Mouse (Mus musculus) limb, embryonic 14.5 days (tissue): ENCODE results near the gene Vps41. TPM values are rescaled to one million over a fixed set of nuclear protein-coding genes. Genes with fewer than 3 reads are reported as not detected.

ENCODE experiments used
- ATAC-seq: fragments of 200-750 bp; cut with Nextera tagmentation; 2 replicates; pipeline ENCODE4 v1.8.0; 2017; ENCODE audit warnings: low read depth, moderate number of reproducible peaks, moderate TSS enrichment; ENCODE audit not compliant: low FRiP score
- DNase-seq: peaks from one replicate; pipeline ENCODE4 v3.0.0-alpha.2; 2015; ENCODE audit warnings: low spot score
- H3K27ac ChIP-seq: fragments of 300-500 bp; sonication (generic); replicated peaks from 2 replicates; pipeline ENCODE4 v1.5.1; 2014; ENCODE audit warnings: low read depth, mild to moderate bottlenecking, low read length, moderate library complexity, mixed read lengths
- H3K27me3 ChIP-seq: fragments of 300-500 bp; sonication (generic); 2 replicates; pipeline ENCODE4 v1.6.1; 2014; ENCODE audit warnings: low read length, mixed read lengths; ENCODE audit not compliant: control insufficient read depth, insufficient read depth
- H3K36me3 ChIP-seq: fragments of 300-500 bp; sonication (generic); 2 replicates; pipeline ENCODE4 v1.6.1; 2014; ENCODE audit warnings: mild to moderate bottlenecking, low read length, moderate library complexity, mixed read lengths; ENCODE audit not compliant: control insufficient read depth, insufficient read depth
- H3K4me1 ChIP-seq: fragments of 300-500 bp; sonication (generic); 2 replicates; pipeline ENCODE4 v1.6.1; 2014; ENCODE audit warnings: antibody characterized with exemption, low read length, mixed read lengths; ENCODE audit not compliant: control insufficient read depth, insufficient read depth
- H3K4me2 ChIP-seq: fragments of 300-500 bp; sonication (generic); replicated peaks from 2 replicates; pipeline ENCODE4 v1.6.1; 2014; ENCODE audit warnings: low read depth, mild to moderate bottlenecking, low read length, moderate library complexity; ENCODE audit not compliant: severe bottlenecking
- H3K4me3 ChIP-seq: fragments of 300-500 bp; sonication (generic); replicated peaks from 2 replicates; pipeline ENCODE4 v1.5.1; 2014; ENCODE audit warnings: low read length
- H3K9ac ChIP-seq: fragments of 300-500 bp; sonication (generic); 2 replicates; pipeline ENCODE4 v1.6.1; 2014; ENCODE audit warnings: mild to moderate bottlenecking, low read depth, low read length, moderate library complexity; ENCODE audit not compliant: severe bottlenecking
- H3K9me3 ChIP-seq: fragments of 300-500 bp; sonication (generic); 2 replicates; pipeline ENCODE4 v1.6.1; 2016; ENCODE audit warnings: low read length; ENCODE audit not compliant: control insufficient read depth
- POLR2A ChIP-seq: fragments of 200-500 bp; IDR thresholded peaks from 2 replicates; pipeline ENCODE4 v1.8.0; 2012; ENCODE audit warnings: inconsistent platforms, mild to moderate bottlenecking, moderate library complexity, borderline replicate concordance; ENCODE audit not compliant: insufficient read depth, insufficient read length; ENCODE audit errors: extremely low read depth
- WGBS: fragments of 180-500 bp; shearing (Covaris S2); extraction: QIAGEN DNeasy Blood & Tissue Kit; methylation state at CpG from one replicate; pipeline ENCODE4 v1.1.7; 2014; 5-methylcytosine and 5-hydroxymethylcytosine counted together
- polyA plus RNA-seq, 2 experiments: library from polyadenylated mRNA; depleted of rRNA in 1 of 2; stranded (reverse) in 1 of 2; unstranded in 1 of 2; fragments of >200 nt; fragmentation: Nextera tagmentation in 1 of 2; extraction: Ambion mirVana in 1 of 2; gene quantifications; 2 replicates each; pipeline versions ENCODE4 v1.2.1 to v1.2.3; 2012 to 2014

Vps41 gene
- polyA plus RNA-seq, 2 experiments = 39.8 to 68.5 TPM

DNA sequence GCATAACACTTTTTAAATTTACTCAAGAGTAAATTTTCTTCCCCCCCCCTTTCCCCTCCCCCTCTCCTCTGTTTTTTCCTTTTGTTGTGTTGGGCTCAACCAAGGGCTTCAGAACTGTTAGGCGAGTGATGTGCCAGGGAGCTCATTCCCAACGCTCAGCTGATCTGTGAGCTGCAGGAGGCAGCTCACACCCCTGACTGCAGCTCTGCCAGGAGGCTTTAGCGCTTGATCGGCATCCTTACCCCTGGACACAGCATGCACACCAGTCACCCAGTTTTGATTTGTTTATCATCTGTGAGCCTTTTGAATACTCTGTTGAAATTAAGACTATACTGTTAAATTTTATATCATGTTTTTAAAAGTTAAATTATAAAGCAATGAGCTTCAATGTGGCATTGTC is 123.3 kb downstream of the Vps41 start:
- ATAC-seq = no peak

DNA sequence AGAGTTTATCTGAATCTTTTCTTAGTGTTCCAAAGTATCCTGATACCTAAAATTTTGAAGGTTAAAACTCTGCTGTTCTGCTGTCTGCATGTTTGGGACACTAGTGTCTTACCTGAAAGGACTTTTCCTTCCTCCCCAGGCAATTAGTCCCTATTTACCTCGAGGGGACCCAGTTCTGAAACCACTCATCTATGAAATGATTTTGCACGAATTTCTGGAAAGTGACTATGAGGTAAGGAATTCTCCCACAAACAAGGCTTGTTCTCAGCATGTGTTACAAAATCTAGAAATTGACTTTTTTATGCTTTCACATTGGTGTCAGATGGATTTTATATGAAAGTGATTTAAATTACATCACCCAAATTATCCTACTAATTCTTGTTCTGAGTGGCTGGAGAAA is 123.9 kb downstream of the Vps41 start:
- no peak for TF ChIP-seq POLR2A
- no peak overlapping the region for H3K4me3 ChIP-seq
- DNase-seq = no peak
- peaks cover 6% of the 10 kb centered on the region; the same call in 1 of the 2 replicates for H3K36me3 ChIP-seq
- H3K27ac ChIP-seq = no peak overlapping the region
- H3K9ac ChIP-seq = no peak overlapping the region
- no peaks in the 10 kb centered on the region for H3K9me3 ChIP-seq
- no peaks in the 10 kb centered on the region for H3K4me1 ChIP-seq
- H3K27me3 ChIP-seq = no peaks in the 10 kb centered on the region
- ATAC-seq = no peak
- H3K4me2 ChIP-seq = no peak overlapping the region
- 71% methylated on average over 2 of the region's 2 CpGs for WGBS

More for the DNA sequence above, 123.3 kb downstream of the Vps41 start:
- H3K27ac ChIP-seq = no peak overlapping the region
- no peak overlapping the region for H3K4me3 ChIP-seq
- no peaks in the 10 kb centered on the region for H3K9me3 ChIP-seq
- H3K9ac ChIP-seq = no peak overlapping the region
- H3K27me3 ChIP-seq = no peaks in the 10 kb centered on the region
- TF ChIP-seq POLR2A = no peak
- peaks cover 3% of the 10 kb centered on the region; the same call in 1 of the 2 replicates for H3K36me3 ChIP-seq
- no peak overlapping the region for H3K4me2 ChIP-seq
- no peaks in the 10 kb centered on the region for H3K4me1 ChIP-seq
- 63% methylated on average over 4 of the region's 4 CpGs for WGBS
- no peak for DNase-seq

DNA sequence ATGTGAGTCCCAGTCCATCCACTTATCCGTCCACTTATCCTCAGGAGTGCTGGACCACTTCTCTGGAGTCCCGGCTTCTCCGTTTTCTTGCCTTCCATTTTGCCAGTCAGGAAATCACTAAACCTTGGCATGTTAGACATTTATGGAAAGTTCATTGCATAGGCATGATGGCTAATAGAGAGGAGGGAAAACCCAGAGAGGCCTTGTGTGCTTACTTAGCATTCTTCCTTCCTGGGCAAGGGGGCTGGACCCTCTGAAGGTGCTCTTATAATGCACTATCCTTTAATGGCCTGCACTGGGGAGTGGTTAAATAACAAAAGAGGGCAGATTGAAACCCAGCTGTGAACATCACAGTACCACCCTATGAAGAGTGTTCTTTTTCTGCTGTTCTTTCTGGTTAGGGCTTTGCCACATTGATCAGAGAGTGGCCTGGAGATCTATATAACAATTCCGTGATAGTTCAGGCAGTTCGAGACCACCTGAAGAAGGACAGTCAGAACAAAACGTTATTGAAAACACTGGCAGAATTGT is 124.7 kb downstream of the Vps41 start:
- Histone ChIP-seq H3K27ac (no peak overlapping the region), H3K4me3 (no peak overlapping the region), H3K36me3 (peaks cover 6% of the 10 kb centered on the region; the same call in 1 of the 2 replicates), H3K9ac (no peak overlapping the region), H3K27me3 (no peaks in the 10 kb centered on the region), H3K4me2 (no peak overlapping the region), H3K4me1 (no peaks in the 10 kb centered on the region), H3K9me3 (no peaks in the 10 kb centered on the region)
- DNase-seq (no peak), ATAC-seq (no peak)
- TF ChIP-seq POLR2A = no peak
- 94% methylated on average over 6 of the region's 6 CpGs for WGBS

DNA sequence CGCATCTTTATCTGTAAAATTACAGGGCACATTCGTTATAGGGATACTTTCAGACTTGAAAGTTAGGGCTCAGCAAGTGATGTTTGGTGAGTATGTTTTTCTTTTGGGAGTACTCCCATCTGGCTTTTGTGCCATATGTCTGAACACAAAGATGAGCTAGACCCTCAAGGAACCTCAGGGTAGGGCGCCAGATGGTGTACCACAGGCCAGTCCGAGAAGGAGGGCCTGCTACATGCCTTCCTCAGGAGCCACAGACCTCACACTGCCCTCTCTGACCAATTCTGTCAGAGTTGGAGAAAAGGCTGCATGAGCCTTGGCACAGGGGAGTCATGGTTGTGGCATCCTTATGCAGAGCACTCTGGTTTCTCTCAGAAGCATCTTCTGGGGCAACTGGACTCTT is 125.5 kb downstream of the Vps41 start:
- Histone ChIP-seq H3K36me3 (peaks cover 6% of the 10 kb centered on the region; the same call in 1 of the 2 replicates), H3K9ac (no peak overlapping the region), H3K4me1 (no peaks in the 10 kb centered on the region), H3K4me3 (no peak overlapping the region), H3K4me2 (no peak overlapping the region), H3K27me3 (no peaks in the 10 kb centered on the region), H3K9me3 (no peaks in the 10 kb centered on the region), H3K27ac (no peak overlapping the region)
- 81% methylated on average over 4 of the region's 4 CpGs for WGBS
- DNase-seq = no peak
- TF ChIP-seq POLR2A = no peak
- no peak for ATAC-seq

DNA sequence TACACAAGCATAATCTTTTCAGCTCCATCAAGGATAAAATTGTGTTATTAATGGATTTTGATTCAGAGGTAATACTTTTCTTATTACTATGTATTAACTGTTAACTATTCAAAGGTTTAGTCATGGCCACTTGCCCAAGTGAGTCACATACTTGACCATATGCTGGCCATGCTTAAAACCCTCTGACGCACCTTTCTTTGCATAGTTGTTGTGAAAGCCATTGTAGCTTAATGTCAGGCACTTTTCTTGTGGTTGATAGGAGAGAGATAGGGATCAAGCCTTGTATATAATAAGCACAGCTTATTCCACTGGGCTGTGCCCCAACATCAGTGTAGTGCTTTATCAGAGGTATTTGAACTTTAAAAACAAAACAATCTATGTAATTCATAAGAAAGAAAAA is 126.5 kb downstream of the Vps41 start:
- H3K27me3 ChIP-seq = no peaks in the 10 kb centered on the region
- WGBS = 95% methylated on average over 1 of the region's 1 CpGs
- H3K27ac ChIP-seq = no peak overlapping the region
- H3K9ac ChIP-seq = no peak overlapping the region
- no peak for TF ChIP-seq POLR2A
- no peaks in the 10 kb centered on the region for H3K9me3 ChIP-seq
- no peak for ATAC-seq
- DNase-seq = no peak
- H3K4me2 ChIP-seq = no peak overlapping the region
- peaks cover 6% of the 10 kb centered on the region; the same call in 1 of the 2 replicates for H3K36me3 ChIP-seq
- H3K4me1 ChIP-seq = no peaks in the 10 kb centered on the region
- no peak overlapping the region for H3K4me3 ChIP-seq
